Mouse (Mus musculus) megakaryocyte progenitor cell, adult 5-6 weeks (primary cell): ENCODE data around the gene Erich6. TPM values are rescaled to one million over a fixed set of nuclear protein-coding genes. Genes with fewer than 3 reads are reported as not detected.
"Not testable (repeated sequence)": the region's sequence is repeated elsewhere in the genome, so short reads cannot be mapped to it uniquely, and the experiment has no call there.

Source experiments
- ATAC-seq: replicated peaks from 2 replicates; pipeline ENCODE4 v1.8.0; 2016; ENCODE audit warnings: mild to moderate bottlenecking, moderate TSS enrichment, inconsistent platforms; ENCODE audit not compliant: poor library complexity
- total RNA-seq, 2 experiments: library from RNA; stranded (forward) in 1 of 2; stranded (reverse) in 1 of 2; fragments of 157-497, 149-512 nt in 1 of 2; fragments of 200-1000 nt in 1 of 2; gene quantifications; 2 replicates each; pipeline versions ENCODE4 v1.2.3 to v1.2.4; 2015 to 2017

Gene Erich6
- total RNA-seq, 2 experiments from 2014 or later: 0.20 TPM; not detected in 1

DNA sequence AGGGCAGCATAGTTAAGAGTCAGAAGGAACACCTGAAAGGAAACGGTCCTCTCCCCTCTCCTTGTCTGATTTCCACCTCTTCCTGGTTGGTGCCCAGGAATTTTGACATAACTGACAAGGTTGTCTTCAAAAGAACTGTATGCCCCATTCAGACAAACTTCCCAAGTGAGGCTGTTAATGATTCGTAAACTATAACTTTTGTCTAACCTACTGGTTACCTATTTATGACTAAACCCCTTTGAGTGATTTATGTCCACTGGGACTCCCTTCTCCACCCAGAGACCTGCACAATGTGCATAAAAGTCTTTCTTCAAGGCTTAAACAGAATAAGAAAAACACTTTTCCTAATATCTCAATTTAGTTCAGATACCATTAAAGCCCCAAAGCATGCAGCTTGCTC is 10.2 kb upstream of the Erich6 start:
- no peak for ATAC-seq

DNA sequence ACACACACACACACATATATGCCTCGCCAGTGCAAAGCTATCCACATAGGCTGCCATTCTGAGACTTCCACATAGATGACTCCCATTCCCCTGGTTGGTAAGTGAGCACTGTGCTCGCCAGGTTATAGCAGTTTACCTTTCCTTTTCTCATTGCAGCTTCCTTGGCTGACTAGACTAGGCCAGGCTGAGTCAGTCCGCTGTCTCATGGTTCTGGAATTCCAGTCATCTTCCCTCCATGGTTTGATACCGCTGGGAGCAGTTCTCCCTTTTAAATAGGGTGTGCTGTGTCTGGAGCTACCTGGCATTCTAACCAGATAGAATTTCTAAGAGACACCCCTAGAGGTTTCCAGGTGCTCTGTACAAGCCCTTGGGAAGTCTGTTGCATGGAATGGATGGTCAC is 9.2 kb upstream of the Erich6 start:
- no peak for ATAC-seq

- no peak for ATAC-seq
These were observed 5.3 kb downstream of the Erich6 start for GRCm38 (mm10) chr3:58631693-58632092.

- no peak for ATAC-seq
These were observed 12.0 kb downstream of the Erich6 start for GRCm38 (mm10) chr3:58624981-58625380.

GRCm38 (mm10) chr3:58622665-58623394 is 14.2 kb downstream of the Erich6 start:
- ATAC-seq: peak; percentile 34; the same call in 1 of the 2 replicates

- no peak for ATAC-seq
These were observed 15.9 kb downstream of the Erich6 start for GRCm38 (mm10) chr3:58621066-58621465.

DNA sequence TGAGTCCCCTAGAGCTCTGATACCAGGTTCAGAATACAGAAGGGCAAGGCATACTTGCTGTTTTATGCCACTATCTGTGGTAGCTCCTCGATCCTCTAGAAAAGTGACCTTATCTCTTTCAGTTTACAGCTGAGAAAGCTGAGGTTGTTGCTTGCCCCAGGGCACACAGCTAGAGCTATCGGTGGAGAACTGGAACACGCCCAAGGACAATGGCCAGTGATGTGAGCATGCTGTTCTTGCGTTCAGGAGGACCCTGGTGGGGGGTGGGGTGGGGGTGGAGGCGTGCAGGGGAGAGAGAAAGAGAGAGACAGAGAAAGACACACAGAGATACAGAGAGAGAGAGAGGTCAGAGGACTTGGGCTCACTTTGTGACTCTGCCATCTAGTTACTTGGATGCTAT is 27.0 kb downstream of the Erich6 start:
- no peak for ATAC-seq

DNA sequence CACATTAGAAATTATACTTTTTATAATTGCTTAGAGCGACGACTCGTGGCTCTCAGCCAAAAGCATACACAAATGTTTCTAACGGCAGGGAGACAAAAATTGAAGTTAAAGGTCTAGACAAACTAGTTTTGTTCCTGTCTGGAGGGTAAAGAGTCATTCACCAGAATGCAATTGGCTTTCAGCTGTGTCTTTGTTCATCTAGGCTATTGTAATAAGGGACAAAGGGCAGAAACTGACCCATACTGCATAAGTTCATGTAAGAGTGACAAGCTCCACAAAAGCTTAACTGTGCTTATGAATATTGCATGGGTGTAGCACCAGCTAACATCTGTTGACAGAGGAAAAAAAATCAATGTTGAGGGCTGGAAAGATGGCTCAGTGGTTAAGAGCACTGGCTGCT is 28.5 kb downstream of the Erich6 start:
- ATAC-seq: no peak

- no peak for ATAC-seq
These were observed 43.4 kb downstream of the Erich6 start for GRCm38 (mm10) chr3:58593623-58594022.

GRCm38 (mm10) chr3:58592666-58593065 is 44.3 kb downstream of the Erich6 start:
- ATAC-seq: not testable (repeated sequence)

DNA sequence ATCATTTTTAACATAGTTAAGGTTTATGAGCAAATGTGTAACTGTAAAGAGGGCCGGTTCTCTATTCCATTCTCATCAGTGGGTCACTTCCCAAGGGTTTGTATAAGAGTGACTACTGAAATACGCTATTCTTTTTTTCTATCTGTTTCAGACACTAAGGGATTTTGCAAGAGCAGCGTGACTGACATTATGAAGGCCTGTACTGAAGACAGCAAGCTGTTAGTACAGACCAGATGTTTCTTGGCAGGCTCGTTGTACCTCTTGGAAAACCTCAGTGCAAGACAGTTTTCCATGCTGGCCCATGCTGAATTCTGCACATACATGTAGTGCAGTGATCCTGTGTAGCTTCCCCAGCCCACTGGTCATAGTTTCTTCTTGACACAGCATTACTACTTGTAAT is 46.5 kb downstream of the Erich6 start:
- ATAC-seq: not testable (repeated sequence)

GRCm38 (mm10) chr3:58582788-58583426 is 54.1 kb downstream of the Erich6 start:
- ATAC-seq: peak; percentile 95

DNA sequence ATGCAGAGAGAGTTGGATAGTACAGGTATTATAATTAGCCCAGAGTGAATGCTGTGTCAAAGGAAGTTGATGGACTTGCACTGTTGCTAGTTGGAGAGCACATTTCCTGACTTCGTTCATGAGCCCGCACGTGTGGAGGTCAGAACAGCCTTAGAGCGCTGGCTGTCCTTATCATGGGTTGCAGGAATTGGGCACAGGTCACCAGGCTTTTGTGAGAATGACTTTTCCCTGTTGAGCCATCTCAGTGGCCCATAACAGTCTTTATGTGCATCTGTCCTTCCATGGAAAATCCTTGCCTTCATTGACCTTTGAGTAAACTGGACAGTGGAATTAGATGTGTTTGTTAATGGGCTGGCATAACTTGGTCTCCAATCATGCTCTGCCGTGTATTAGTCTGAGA is 54.7 kb downstream of the Erich6 start:
- peak; percentile 41 for ATAC-seq

DNA sequence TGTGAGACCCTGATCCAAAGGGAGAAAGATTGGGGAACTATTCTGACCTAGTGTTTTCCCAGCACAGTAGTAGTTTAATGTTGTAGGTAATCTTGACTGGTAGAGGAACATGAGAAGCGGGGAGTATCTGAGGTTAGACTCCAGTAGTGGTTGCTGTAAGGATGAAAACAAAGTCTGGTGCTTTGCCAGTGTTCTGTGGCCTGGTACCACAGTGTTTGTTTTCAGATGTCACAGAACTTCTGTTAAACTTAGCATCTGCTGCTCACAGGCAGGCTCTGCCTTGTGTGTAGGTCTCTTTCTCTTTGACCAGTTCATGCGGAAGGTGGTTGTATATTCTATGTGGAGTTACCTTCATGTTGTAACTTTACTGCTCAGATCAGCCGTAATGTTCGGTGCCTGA is 55.5 kb downstream of the Erich6 start:
- 0 out of 2 replicates have a peak, but pooled peaks have one; percentile 5 for ATAC-seq

- ATAC-seq: no peak
These were observed 59.4 kb downstream of the Erich6 start for GRCm38 (mm10) chr3:58577506-58578050.

DNA sequence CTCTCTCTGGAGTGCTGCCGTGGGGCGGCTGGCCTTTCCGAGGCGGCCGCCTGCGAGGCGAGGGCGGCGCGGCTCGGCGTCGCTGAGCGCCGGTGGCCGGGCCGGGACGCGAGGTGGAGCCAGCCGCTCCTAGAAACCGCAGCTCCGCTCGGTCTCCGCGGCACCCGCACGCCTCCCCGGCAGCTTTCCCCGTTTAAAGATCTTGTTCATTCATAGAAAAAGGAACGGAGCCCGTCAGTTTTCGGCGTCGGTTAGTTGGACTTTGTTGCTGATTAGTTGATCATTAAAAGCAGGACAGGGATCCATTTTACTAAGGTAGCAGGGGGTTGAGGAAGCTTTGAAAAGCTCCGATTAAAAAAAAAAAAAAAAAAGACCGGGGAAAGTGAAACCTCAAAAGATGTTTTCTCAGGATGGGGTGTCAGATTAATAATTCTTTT is 59.9 kb downstream of the Erich6 start:
- ATAC-seq: peak; percentile 49

DNA sequence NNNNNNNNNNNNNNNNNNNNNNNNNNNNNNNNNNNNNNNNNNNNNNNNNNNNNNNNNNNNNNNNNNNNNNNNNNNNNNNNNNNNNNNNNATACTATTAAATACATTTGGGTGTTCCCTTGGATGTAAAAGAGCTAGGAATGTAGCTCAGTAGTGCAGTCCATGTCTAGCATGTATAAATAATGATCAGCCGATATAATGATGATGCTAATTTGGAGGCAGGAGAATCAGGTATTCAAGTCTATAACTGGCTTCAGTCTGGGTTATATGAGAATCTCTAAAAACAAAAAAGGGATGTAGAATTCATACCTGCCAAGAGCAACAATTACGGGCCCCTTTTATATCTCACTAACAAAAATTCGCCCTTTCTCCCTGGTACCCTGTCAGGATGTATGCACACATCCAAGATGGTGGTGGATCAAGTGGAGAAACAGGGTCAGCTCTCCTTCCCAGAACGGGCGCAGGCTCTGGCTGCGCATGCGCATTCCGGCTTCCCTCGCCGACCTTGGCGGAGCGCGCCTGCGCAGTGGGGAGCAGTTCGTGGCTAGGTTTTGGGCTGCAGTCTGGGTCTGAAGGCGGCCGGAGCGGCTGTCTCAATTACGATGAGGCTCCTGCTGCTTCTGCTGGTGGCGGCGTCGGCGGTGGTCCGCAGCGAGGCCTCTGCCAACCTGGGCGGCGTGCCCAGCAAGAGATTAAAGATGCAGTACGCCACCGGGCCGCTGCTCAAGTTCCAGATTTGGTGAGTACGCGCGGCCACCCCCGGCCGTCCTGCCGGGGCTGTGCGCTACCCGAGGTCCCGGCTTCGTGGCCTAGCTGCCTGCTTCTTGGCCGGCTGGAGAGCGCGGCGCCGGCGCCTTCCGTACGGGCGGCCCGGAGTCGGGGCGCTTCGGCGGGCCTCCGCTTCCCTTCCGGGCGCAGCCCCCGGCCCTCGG is 60.6 kb downstream of the Erich6 start, which contains the start of gene Selenot:
Selenot (plus strand) TSS at position 500 of the 930 bp plus-strand sequence.
- peak; percentile 88 for ATAC-seq

GRCm38 (mm10) chr3:58570821-58571220 is 66.2 kb downstream of the Erich6 start:
- no peak for ATAC-seq
